Mouse (Mus musculus) spleen, embryonic (tissue): ENCODE results near the gene Tmem98.

Experiments used
- CTCF ChIA-PET: fragments of 350-600 bp; sonication (Branson Sonifier 250); formaldehyde crosslinking; loops from one replicate; lab custom pipeline; 2022; lab: Charles Lee

The Tmem98 gene

DNA sequence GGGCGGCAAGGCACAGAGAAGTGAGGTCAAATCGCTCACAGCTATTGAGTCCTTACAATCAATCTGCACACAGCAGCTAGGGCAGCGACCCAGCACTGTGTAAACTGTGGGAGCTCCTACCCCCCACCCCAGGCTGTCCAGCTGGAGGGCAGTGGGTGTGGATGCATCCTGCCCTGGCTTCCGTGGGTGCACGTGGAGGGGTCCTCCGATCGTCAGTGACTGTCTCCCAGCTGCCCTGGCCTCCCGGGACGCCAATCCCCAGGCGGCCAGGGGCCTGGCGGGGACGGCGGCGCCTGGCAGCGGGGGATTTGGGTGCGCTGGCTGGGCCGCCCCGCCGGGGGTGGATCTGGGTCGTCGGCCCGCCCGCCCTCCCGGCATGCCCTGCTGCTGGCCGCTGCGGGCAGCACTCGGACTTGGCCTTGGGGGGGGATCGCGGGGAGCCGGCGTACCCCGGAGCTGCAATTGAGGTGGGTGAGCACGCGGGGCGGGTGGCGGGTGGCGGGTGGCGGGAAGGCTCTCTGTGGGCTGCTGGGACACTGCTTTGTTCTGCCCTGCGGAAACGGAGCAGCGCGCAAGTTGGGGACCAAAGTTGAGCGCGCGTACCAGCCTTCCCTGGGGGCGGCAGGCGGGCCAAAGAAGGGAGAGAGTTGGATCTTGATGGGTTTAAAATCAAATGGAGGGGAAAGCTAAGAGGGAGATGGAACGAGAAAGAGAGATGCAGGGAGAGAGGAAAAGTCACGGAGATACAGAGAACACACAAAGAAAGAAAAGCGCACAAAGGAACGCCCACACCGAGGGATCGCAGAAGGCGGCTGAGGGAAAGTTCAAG is at the start of gene Tmem98:
Gene Tmem98 (plus strand): TSS at position 183 of the 829 bp plus-strand sequence.
- CTCF ChIA-PET = no interaction called here

DNA sequence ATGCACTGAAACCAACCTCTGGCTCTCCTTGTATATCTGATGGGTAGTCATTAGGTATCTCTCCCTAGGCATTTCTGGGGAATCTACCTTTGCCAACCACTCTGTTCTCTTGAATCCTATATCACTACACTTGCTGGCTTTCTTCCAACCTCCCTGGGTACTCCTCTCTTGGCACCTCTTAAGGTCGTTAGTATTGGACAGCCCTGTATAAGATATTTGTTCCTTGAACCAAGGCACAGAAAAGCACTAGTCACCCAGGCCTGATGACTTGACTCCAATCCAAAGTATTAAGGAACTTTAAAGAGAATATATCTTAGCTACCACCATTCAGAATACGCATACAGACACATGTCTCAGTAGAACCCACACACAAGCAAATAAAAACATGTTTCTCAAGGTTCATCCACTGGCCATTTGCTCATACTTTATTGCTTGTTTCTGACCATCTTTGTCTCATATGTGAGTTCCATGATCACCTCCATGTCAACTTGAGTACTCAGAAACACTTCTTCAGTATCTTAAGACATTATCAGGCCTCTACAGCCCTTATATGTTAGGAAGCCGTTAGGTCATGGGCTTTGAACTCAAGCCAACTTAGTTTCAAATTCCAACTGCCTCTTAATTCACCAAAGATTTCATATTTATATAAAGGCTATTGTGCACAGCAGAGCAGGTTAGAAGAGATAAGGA is 48.5 kb upstream of the Tmem98 start:
- CTCF ChIA-PET = interaction anchor here (0.6 kb wide), 1 partner anchor 36 kb away, joined by 3 read pairs; no protein-coding TSS in a partner anchor

DNA sequence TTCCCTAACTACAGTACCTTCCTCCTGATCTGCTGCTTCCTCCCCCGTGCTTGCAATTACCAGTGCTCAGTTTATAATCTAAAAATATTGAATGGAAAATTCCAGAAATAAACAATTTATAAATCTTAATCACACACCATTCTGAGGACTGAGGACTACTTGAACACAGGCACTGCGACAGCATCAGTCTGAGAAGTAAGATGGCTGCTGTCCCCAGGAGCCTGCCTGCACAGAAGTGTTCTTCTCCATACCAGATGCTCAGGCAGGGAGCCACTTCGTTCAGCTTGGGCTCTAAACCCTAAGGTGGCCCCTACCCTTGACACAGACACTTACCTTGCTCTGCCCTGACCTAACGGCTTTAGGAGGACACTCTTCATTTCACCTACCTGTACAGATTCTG is 47.9 kb upstream of the Tmem98 start:
- CTCF ChIA-PET = interaction anchor here (0.6 kb wide), 1 partner anchor 35 kb away, joined by 3 read pairs; no protein-coding TSS in a partner anchor

DNA sequence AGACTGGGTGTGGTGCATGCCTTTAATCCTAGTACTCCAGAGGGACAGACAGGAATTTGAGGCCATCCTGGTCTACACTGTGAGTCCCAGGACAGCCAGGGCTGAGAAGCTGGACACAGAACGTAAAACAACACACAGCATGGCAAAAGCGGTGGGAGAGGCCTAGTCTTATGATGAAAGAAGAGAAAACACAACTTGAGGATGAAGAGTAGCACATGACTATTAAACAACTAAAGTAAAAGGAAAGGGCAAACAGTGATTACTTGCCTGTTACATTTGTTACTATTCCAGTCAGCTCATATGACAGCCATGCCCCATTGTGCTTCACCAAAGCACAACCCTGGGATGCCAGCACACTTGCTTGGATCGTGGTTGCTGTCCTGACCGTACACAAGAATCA is 43.9 kb upstream of the Tmem98 start:
- CTCF ChIA-PET = no interaction called here

DNA sequence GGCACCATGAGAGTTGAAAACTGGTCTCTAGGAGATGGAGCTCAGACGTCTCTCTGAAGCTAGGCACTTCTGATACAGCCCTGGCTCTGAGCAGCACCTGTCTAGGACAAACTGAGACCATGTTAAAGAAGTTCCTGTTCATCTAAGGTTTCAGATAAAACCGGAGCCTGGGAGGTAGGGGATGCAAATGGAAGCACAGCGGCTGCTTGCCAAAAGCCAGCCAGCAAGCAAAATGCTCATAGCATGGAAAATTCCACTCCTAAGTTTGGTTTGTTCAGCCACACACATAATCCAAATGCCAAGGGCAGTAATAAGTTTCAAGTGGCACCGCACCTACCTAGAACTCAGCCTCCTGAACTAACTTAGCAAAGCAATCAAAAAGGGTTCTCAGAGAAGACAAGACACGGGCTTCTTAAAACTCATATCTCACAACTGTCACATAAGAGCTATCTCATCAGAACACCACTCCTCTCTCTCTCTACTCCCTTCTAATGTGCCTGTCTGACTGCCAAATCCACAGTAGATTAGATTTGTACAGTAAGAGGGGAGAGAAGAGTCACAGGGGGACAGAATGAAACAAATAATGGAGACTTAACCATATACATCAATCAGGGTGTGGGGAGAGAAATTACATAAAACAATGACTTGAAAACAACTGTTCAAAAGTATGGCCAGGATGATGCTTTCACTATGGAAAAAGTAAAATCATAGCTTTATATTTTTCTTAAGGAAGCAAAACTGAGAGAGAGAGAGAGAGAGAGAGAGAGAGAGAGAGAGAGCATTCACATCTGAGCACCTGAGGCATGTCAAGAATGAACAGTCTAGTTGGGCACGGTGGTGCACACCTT is 43.3 kb upstream of the Tmem98 start:
- CTCF ChIA-PET = no interaction called here

DNA sequence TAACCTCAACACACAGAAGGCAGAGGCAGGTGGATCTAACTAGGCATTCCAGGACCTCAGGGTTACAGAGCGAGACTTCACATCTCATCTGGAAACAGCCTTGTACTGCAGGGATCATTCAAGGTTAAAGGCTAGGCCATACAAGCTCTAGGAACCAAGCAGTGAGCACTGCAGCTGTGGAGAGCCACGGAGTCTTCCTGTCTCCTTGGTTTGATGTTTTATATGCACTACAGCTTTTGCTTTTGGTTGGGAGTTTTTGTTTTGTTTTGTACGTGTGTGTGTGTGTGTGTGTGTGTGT is 42.7 kb upstream of the Tmem98 start:
- CTCF ChIA-PET = no interaction called here

DNA sequence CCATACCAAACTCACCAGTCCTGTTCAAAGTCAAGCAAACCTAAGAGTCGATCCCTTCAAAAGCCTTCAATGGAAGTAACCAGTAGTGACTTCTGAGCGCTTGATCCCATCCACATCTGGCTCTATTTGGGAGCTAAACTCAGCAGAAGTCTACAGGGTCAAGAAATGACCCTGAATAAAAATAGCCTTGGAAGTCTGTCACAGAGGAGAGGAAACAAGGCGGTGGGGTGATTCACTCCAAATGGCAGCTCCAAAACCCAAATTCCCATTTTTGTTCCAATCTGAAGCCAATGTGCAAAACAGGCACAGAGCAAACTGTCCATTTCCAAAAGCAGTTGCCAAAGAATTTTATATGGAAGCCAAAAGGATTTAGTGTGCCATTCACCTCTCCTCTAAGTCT is 38.8 kb upstream of the Tmem98 start:
- CTCF ChIA-PET = interaction anchor here (0.6 kb wide), 2 partner anchors 191 to 244 kb away, joined by 4 to 12 read pairs; no protein-coding TSS in a partner anchor

DNA sequence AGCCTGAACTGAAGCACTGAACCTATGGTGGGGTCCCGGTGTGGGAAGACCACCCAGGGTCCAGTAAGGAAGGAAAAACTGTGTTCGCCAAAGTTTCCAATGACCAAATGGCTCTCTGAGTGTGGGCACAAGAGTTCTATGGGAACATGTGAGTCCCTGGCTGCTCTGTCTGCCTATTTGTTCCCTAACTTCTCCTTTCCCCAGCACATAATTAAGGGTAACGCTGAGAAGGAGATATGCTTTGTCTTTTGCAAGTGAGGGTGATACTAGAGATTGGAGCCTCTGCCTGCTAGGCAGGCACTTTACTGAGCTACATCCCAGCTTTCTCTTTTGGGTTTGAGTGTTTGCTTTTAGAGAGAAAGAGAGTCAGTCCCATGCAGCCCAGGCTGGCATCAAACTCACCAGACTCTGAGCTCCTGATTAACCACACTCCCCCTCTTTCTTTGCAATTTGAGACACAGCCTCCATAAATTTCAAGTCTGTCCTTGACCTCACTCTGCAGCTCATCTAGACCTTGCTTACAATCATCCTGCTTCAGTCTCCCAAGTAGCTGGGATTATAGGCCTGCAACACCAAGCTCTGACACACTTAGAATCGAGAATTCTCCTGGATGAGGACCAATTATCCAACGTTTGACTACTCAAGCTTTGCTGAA is 38.3 kb upstream of the Tmem98 start:
- CTCF ChIA-PET = no interaction called here

DNA sequence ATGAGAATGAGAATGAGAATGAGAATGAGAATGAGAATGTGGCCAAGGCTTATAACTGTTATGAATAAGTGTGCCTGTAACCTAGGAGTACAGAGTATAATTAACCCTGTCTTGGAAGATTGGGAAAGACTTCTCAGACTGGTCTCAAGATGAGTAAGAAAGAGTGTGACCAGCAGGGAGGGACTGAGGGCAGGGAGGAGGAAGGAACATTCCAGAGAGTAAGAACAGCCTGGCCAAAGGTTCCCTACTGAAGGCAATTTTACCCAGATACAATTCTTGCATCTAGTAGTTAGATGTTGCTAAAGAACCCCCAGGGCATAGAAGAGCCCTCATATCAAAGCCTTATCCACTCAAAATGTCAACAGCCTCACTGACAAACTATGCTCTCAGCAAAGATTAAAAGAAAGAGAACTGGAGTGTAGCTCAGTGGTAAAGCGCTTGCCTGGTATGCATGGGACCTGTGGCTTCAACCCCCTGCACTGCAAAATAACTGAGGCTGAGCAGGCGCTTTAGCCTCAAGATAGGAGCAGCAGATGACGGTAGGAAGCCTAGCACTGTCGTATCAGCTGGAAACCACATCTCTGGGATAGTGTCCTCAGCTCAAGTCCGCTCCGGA is 37.3 kb upstream of the Tmem98 start:
- CTCF ChIA-PET = no interaction called here

DNA sequence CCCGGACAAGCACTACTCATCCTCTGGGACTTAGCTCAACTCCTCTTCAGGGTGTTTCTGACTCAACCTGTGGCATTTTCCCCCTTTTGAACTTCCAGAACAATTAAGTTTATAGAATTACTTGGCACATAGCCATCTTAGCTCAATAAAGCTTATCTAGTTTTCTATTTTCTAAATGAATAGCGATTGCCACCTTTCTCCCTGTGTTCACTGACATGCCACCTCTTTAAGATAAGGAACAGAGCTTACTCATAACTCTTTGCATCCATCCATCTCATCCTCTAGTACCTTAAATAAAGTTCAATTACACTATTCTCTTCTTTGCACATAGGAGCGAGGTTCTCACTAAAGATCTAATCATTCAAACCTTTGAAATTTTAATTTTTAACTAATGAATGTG is 34.4 kb upstream of the Tmem98 start:
- CTCF ChIA-PET = no interaction called here

DNA sequence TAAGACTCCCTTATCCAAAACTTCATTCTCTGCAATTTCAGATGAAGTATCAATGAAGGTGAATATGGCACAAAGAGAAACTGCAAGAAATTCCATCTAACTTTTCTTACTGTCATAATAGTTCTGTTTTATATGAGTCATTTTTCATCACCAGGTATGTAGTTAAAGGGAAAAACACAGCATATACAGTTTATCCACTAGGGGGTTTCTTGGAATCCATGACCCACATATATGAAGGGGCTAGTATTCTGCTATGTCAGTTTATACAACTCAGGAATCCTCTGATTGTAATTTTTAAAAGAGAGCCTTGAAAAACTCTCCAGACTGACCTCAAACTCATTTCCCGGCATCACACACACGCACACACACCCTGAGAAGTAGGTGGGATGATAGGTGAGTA is 32.3 kb upstream of the Tmem98 start:
- CTCF ChIA-PET = no interaction called here

DNA sequence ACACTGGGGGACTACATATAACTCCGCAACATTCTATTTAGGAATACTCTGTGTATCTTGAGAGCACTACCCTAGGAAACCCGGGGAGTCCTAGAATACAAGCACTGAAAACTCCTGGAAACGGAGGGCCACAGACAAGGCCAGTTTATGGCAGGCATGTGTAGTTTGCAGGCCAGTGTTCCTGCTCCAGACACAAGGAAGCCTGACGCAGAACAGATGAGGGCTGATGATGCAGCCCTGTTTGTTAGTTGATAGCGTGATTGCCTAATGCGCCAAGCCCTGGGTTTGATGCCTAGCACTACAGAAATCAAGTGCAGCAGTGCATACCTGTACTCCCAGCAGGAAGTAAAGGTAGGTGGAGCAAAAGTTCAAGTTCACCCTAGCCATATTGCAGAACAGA is 31.8 kb upstream of the Tmem98 start:
- CTCF ChIA-PET = no interaction called here

DNA sequence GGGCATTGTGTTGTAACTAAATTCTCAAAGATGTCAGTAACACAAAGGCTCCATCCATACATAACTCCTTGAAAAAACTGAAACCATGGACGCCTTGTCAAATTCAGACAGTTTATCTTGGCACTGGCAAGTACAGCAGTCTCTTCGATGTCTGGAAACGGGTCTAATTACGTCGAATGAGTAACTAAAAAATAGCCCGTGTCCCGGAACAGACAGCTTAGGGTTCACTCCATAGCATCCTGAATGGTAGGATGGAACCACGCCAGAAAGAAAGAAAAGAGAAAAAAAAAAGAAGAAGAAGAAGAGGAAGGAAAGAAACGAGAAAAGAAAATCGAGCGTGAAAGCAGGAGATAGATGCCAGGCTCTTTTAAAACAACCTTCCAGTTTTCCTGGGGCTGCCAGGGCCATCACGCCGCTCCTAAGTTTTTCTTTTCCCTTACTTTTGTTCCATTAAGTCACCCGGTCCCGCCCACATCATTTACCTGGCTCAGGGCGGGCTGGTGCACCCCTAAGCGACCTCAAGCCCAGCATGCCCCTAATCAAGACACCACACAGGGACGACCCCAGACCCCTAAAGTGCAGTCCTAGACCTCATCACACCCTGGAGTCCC is 31.0 kb upstream of the Tmem98 start:
- CTCF ChIA-PET = interaction anchor here (0.6 kb wide), 1 partner anchor 32 kb away, joined by 3 read pairs; no protein-coding TSS in a partner anchor

DNA sequence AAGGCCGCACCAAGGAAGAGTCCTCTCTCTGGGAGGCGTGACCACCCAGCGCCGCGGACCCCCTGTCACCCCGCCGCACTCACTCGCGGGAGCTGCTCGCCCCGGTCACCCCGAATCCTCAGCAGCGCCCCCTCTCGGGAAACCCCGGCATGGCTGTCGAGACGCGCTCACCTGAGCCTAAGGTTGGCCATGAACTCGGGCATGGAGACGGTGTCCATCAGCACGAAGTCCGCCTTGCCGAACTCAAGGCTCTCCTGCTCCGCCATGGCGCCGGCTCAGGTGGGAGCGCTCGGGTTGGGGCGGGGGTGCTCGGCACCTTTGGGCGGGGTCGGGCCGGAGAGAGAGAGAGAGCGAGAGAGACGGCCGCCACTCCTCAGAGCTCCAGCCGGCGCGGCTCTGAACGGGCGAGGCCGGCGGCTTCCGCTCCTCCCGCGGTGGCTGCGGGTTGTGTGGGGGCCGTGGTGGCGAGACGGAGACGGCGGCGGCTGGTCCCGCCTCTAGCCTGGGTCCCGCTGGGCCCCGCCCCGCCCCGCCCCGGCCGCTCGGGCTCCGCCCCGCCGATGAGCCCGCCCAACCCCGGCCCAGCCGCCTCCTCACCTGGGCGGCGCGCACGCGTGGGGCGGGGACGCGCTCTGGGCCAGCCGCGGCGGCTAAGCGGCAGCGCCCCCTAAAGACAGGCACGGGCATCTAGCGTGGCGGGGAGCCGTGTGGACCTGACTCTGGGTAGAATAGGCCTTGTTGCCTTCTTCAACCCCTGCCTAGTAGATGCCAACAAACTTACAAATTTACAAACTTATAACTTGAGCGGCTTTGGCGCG is 30.2 kb upstream of the Tmem98 start, which contains the start of gene Myo1d:
Gene Myo1d (minus strand): TSS at position 499 of the 818 bp plus-strand sequence.
- CTCF ChIA-PET = interaction anchor here (0.6 to 0.7 kb wide), 2 partner anchors 13 to 33 kb away, joined by 3 to 4 read pairs; no protein-coding TSS in a partner anchor

DNA sequence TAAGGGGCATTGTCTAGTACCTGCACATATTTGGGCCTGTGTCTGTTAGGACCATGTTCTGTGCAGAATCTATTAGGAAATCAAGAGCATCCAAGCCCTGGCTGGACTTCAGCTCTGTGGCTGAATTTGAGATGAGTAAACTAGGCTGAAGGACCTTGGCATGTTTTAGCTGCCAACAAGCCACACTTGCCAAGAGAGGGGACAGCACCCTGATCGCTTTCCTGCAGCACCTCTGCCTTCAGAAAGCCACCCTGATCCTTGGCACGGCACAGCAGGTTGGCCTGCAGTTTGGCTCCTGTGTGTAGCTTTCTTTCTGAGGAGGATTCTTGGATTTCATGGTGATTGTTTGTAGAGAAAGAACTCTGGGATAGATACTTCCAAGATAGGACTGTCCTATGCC is 28.4 kb upstream of the Tmem98 start:
- CTCF ChIA-PET = no interaction called here

DNA sequence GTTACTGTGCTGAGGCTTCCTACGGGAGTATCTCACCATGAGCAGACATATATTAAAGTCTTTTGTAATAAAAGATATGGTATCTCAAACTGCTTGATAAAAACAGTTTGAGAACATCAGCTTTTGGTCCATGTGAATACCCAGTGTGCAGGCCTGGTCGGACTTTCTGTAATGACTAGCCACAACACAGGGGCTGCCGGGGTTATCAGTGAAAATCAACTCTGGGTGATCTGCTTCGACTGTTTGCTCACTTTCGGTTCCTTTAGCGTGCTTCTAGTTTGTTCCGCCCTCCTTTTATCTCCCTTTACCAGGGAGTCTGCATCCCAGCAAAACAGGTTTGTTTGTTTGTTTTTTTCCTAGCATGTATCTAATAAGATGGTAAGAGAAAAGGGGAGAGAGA is 26.5 kb upstream of the Tmem98 start:
- CTCF ChIA-PET = no interaction called here

DNA sequence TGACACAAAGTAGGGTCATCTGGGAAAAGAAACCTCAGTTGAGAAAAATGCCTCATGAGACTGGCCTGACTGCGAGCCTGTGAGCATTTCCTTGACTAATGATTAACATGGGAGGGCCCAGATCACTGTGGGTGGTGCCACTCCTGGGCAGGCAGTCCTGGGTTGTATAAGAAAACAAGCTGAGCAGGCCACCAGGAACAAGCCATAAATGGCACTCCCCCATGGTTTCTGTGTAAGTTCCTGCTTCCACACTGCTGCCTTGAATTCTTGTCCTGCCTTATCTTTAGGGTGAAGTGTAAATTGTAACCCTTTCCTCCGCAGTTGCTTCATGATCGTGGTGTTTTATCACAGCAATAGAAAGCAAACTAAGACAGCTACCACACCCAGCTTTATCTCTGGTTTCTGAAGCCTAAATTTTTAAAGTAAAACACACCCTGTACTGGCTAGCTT is 25.7 kb upstream of the Tmem98 start:
- CTCF ChIA-PET = no interaction called here

DNA sequence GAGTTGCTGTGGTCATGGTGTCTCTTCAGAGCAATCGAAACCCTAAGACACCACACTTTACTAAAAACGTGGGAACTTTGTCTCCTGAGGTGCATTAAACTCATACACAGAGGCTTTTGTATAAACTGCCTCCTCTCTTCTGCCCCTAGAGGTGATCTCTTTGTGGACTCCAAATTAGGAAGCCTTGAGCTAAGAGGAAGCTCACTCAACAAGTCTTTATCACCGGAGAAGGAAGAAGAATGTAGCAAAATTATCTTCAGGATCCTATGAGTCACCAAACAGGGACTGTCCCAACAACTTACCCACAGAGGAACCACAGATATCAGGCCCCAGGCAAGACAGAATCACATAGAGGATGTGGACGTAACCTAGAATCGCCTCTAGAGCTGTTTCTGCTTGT is 24.3 kb upstream of the Tmem98 start:
- CTCF ChIA-PET = interaction anchor here (0.6 kb wide), 1 partner anchor 325 kb away, joined by 4 read pairs; no protein-coding TSS in a partner anchor

DNA sequence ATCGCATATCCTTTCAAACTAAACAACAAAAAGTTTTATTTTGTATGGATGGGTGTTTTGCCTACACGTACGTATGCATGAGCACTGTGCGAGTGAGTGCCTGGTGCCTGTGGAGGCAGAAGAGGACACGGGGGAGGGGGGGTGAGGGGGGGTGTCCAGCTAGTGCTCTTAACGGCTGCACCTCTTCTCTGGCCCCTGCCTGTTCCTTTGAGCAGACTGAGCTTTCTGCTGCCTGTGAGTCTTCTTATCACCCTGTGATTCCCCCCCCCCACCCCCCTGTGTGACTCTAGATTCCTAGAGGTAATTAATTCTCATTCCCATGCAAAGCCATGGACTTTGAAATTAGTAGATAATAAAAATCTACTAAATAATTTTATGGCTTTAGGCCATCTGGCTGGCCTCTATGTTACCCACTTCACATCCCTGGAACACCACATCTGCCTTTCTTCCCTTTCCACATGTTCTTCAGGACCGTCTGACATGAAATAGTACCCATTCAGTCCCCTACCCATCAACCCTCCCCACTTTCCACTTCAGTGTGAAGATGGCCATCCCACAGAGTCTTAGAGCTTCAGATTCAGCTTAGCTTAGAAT is 20.2 kb upstream of the Tmem98 start:
- CTCF ChIA-PET = no interaction called here
